Mouse (Mus musculus) left cerebral cortex, postnatal 25 days (tissue): ENCODE measurements at regions not wholly inside any gene's neighbourhood (a gene's known extent, or its start where the extent isn't known, plus 50 kb on each side); places are given as distances from the start of the nearest gene placed in this dataset.

Source experiments
- DNase-seq, 2 experiments: peaks; one replicate each; pipeline ENCODE4 v3.0.0; 2022; ENCODE audit warnings: low spot score in 2 of 2, mixed read lengths in 1 of 2
- intact Hi-C: fragments of 180-260 bp; cut with DNase I; formaldehyde crosslinking; loops from one replicate; pipeline ENCODE4 v1.15.1; 2025

GRCm38 (mm10) chr3:128723100-128723499 lies 476.6 kb upstream of the Pitx2 start:
- intact Hi-C loops: no loop called here
- DNase-seq: no peak

- intact Hi-C loops: no loop called here
- DNase-seq: no peak
Measured at GRCm38 (mm10) chr3:128720276-128720675, 479.4 kb upstream of the Pitx2 start.

- intact Hi-C loops: no loop called here
- no peak for DNase-seq
Measured at GRCm38 (mm10) chr3:128719226-128719625, 480.5 kb upstream of the Pitx2 start.

GRCm38 (mm10) chr3:128707270-128707669 lies 492.4 kb upstream of the Pitx2 start:
- intact Hi-C loops: no loop called here
- DNase-seq: no peak

GRCm38 (mm10) chr3:128668468-128669127 lies 531.1 kb upstream of the Pitx2 start:
- no peak for DNase-seq
- intact Hi-C loops: no loop called here

- DNase-seq: no peak
- intact Hi-C loops: no loop called here
Measured at GRCm38 (mm10) chr3:128665184-128665583, 534.5 kb upstream of the Pitx2 start.

GRCm38 (mm10) chr3:128636960-128637755 lies 562.5 kb upstream of the Pitx2 start:
- intact Hi-C loops: no loop called here
- no peak for DNase-seq

- intact Hi-C loops: no loop called here
- DNase-seq: no peak
Measured at GRCm38 (mm10) chr3:128627696-128628095, 572.0 kb upstream of the Pitx2 start.

- DNase-seq: no peak
- intact Hi-C loops: no loop called here
Measured at GRCm38 (mm10) chr3:128616675-128617074, 583.0 kb upstream of the Pitx2 start.

GRCm38 (mm10) chr3:128613657-128614056 lies 586.0 kb upstream of the Pitx2 start:
- intact Hi-C loops: no loop called here
- DNase-seq: no peak

GRCm38 (mm10) chr3:128610731-128611130 lies 588.9 kb upstream of the Pitx2 start:
- intact Hi-C loops: no loop called here
- no peak for DNase-seq

GRCm38 (mm10) chr3:128608694-128609093 lies 591.0 kb upstream of the Pitx2 start:
- intact Hi-C loops: no loop called here

GRCm38 (mm10) chr3:128575339-128576129 lies 624.1 kb upstream of the Pitx2 start:
- no peak for DNase-seq
- intact Hi-C loops: no loop called here

More at GRCm38 (mm10) chr3:128608694-128609093, 591.0 kb upstream of the Pitx2 start:
- no peak for DNase-seq

GRCm38 (mm10) chr3:128570551-128570950 lies 629.1 kb upstream of the Pitx2 start:
- no peak for DNase-seq
- intact Hi-C loops: no loop called here

GRCm38 (mm10) chr3:128565386-128565785 lies 634.3 kb upstream of the Pitx2 start:
- intact Hi-C loops: no loop called here

GRCm38 (mm10) chr3:128546416-128547327 lies 650.5 kb upstream of the Fam241a start:
- intact Hi-C loops: no loop called here
- DNase-seq: peak; percentile 78 to 82

More at GRCm38 (mm10) chr3:128565386-128565785, 634.3 kb upstream of the Pitx2 start:
- no peak for DNase-seq

GRCm38 (mm10) chr3:128525427-128525826 lies 629.3 kb upstream of the Fam241a start:
- intact Hi-C loops: no loop called here
- peak in 1 of 2 experiments; percentile 58 for DNase-seq

- DNase-seq: peak; percentile 53 to 73
- intact Hi-C loops: loop anchor here (5.0 kb wide), 1 partner anchor 327 kb away; no protein-coding TSS in a partner anchor
Measured at GRCm38 (mm10) chr3:128520671-128521103, 624.6 kb upstream of the Fam241a start.

- peak; percentile 55 to 87 for DNase-seq
- intact Hi-C loops: loop anchor here (5.0 kb wide), 1 partner anchor 327 kb away; no protein-coding TSS in a partner anchor
Measured at GRCm38 (mm10) chr3:128519913-128520316, 623.8 kb upstream of the Fam241a start.
